In genomic region chr17:9894828-9895685, GRCm38 (mm10) we compare ENCODE assay signal across 8 mouse cellular contexts.
DNase-seq lines count a peak whose midpoint lies in the region; ATAC-seq and TF ChIP-seq lines count a peak whose summit lies in the region.

No protein-coding gene starts in this region.

- no peak overlapping the region for H3K27ac ChIP-seq in embryonic facial prominence, embryonic 11.5 days (replicated peaks; ENCODE audit: low read depth, low read length)
- H3K27ac ChIP-seq in limb, embryonic 15.5 days, result peak overlapping the region; percentile 75
- H3K27ac ChIP-seq in stomach, postnatal 0 days (replicated peaks), result peak overlapping the region; percentile 45; the same call in 1 of the 2 replicates
- H3K27ac ChIP-seq in layer of hippocampus, adult 2 months, result no peak overlapping the region

- no peaks in the 10 kb centered on the region; the same call in 1 of the 2 replicates for H3K4me1 ChIP-seq in embryonic facial prominence, embryonic 11.5 days (ENCODE audit: control insufficient read depth, insufficient read depth, low read length)
- H3K4me1 ChIP-seq in limb, embryonic 15.5 days, result peaks cover 14% of the 10 kb centered on the region
- no peaks in the 10 kb centered on the region for H3K4me1 ChIP-seq in stomach, postnatal 0 days (replicated peaks; ENCODE audit: control insufficient read depth, insufficient read depth)

- intact Hi-C loops in heart, postnatal 10 days (cut with DNase I), result loop anchor here (1.0 to 10.0 kb wide), 5 partner anchors 82 to 600 kb away; no protein-coding TSS in a partner anchor

- no peak for TF ChIP-seq CTCF in stomach, postnatal 0 days (IDR thresholded peaks at IDR 0.05; ENCODE audit: low read depth)
- no peak for TF ChIP-seq CTCF in layer of hippocampus, adult 2 months (conservative IDR thresholded peaks at IDR 0.05)

- no peaks in the 10 kb centered on the region for H3K27me3 ChIP-seq in embryonic facial prominence, embryonic 11.5 days (ENCODE audit: control insufficient read depth, insufficient read depth, low read length)
- no peaks in the 10 kb centered on the region for H3K27me3 ChIP-seq in limb, embryonic 15.5 days
- H3K27me3 ChIP-seq in stomach, postnatal 0 days (ENCODE audit: control insufficient read depth, insufficient read depth, low read length), result no peaks in the 10 kb centered on the region

- TF ChIP-seq EP300 in stomach, postnatal 0 days (optimal IDR thresholded peaks at IDR 0.05), result no peak

- WGBS in embryonic facial prominence, embryonic 11.5 days, result 62% methylated on average over 19 of the region's 19 CpGs
- WGBS in limb, embryonic 15.5 days, result 53% methylated on average over 19 of the region's 19 CpGs
- WGBS in stomach, postnatal 0 days, result 60% methylated on average over 19 of the region's 19 CpGs

- H3K9me3 ChIP-seq in embryonic facial prominence, embryonic 11.5 days (replicated peaks; ENCODE audit: control insufficient read depth, low read length), result no peaks in the 10 kb centered on the region
- no peaks in the 10 kb centered on the region for H3K9me3 ChIP-seq in limb, embryonic 15.5 days
- no peaks in the 10 kb centered on the region for H3K9me3 ChIP-seq in stomach, postnatal 0 days (ENCODE audit: control insufficient read depth, low read length)

- no peak overlapping the region for H3K9ac ChIP-seq in embryonic facial prominence, embryonic 11.5 days (replicated peaks; ENCODE audit: low read length)
- H3K9ac ChIP-seq in limb, embryonic 15.5 days, result no peak overlapping the region
- H3K9ac ChIP-seq in stomach, postnatal 0 days (ENCODE audit: low read length), result no peak overlapping the region

- H3K4me2 ChIP-seq in embryonic facial prominence, embryonic 11.5 days (ENCODE audit: low read depth, low read length), result no peak overlapping the region
- H3K4me2 ChIP-seq in limb, embryonic 15.5 days, result no peak overlapping the region
- H3K4me2 ChIP-seq in stomach, postnatal 0 days (replicated peaks; ENCODE audit: low read depth), result no peak overlapping the region

- H3K4me3 ChIP-seq in embryonic facial prominence, embryonic 11.5 days (ENCODE audit: low read depth, low read length), result no peak overlapping the region
- H3K4me3 ChIP-seq in limb, embryonic 15.5 days, result no peak overlapping the region
- H3K4me3 ChIP-seq in stomach, postnatal 0 days (ENCODE audit: low read depth, low read length), result no peak overlapping the region
- no peak overlapping the region for H3K4me3 ChIP-seq in layer of hippocampus, adult 2 months

- ATAC-seq in embryonic facial prominence, embryonic 11.5 days (replicated peaks; ENCODE audit: insufficient number of reproducible peaks, low FRiP score, low TSS enrichment, low read depth), result no peak; the same call in 1 of the 2 replicates
- ATAC-seq in limb, embryonic 15.5 days (ENCODE audit: insufficient number of reproducible peaks, low FRiP score, low TSS enrichment, low read depth), result peak; percentile 77
- ATAC-seq in stomach, postnatal 0 days (ENCODE audit: low FRiP score, low TSS enrichment), result peak; percentile 83
- ATAC-seq in activated CD4-positive, CD25-positive, alpha-beta regulatory T cell, adult 4 months, result no peak

- peak; percentile 72 for DNase-seq in adrenal gland, adult 2 months
- DNase-seq in embryonic facial prominence, embryonic 11.5 days (ENCODE audit: low spot score), result peak; percentile 49
- peak; percentile 81 to 89 for DNase-seq in heart, postnatal 10 days
- peak; percentile 69 for DNase-seq in stomach, postnatal 0 days (ENCODE audit: low spot score)
- no peak for DNase-seq in layer of hippocampus, adult 2 months (ENCODE audit: low spot score in 2 of 2)
- no peak for DNase-seq in thymus, postnatal 4 days

- no peaks in the 10 kb centered on the region for H3K36me3 ChIP-seq in embryonic facial prominence, embryonic 11.5 days (replicated peaks; ENCODE audit: control insufficient read depth, insufficient read depth, low read depth, low read length)
- H3K36me3 ChIP-seq in limb, embryonic 15.5 days, result no peaks in the 10 kb centered on the region
- no peaks in the 10 kb centered on the region for H3K36me3 ChIP-seq in stomach, postnatal 0 days (ENCODE audit: control insufficient read depth, insufficient read depth, low read length)

Comparison
In these comparisons a context has a peak if more than half of its experiments do, and no peak if none do; other contexts are left out.
1. DNase-seq: peak in adrenal gland, adult 2 months (single experiment), embryonic facial prominence, embryonic 11.5 days (single experiment), heart, postnatal 10 days (2 of 2) and stomach, postnatal 0 days (single experiment); none in layer of hippocampus, adult 2 months (0 of 2) and thymus, postnatal 4 days (single experiment).
2. ATAC-seq: peak in limb, embryonic 15.5 days (single experiment) and stomach, postnatal 0 days (single experiment); none in embryonic facial prominence, embryonic 11.5 days (single experiment) and activated CD4-positive, CD25-positive, alpha-beta regulatory T cell, adult 4 months (single experiment).
3. H3K27ac ChIP-seq: peak in limb, embryonic 15.5 days (single experiment) and stomach, postnatal 0 days (single experiment); none in embryonic facial prominence, embryonic 11.5 days (single experiment) and layer of hippocampus, adult 2 months (single experiment).